Mouse (Mus musculus): ENCODE data around the gene Pcbp4. TPM values are rescaled to one million over a fixed set of nuclear protein-coding genes. Genes with fewer than 3 reads are reported as not detected.

The Pcbp4 gene
- total RNA-seq, 2 experiments from 2014 or later = 54.2 to 68.2 TPM

GRCm38 (mm10) chr9:106447348-106447747 lies 5.7 kb upstream of the Pcbp4 start, which contains the start of the genes Abhd14b and Abhd14a:
TSS of gene Abhd14b (plus strand) at chr9:106447459.
TSS of gene Abhd14a (minus strand) at chr9:106447678.
- peak; percentile 93 for DNase-seq

GRCm38 (mm10) chr9:106447951-106448350 lies 5.1 kb upstream of the Pcbp4 start:
- no peak for DNase-seq

GRCm38 (mm10) chr9:106448498-106449031 lies 4.5 kb upstream of the Pcbp4 start:
- DNase-seq = peak; percentile 82

DNA sequence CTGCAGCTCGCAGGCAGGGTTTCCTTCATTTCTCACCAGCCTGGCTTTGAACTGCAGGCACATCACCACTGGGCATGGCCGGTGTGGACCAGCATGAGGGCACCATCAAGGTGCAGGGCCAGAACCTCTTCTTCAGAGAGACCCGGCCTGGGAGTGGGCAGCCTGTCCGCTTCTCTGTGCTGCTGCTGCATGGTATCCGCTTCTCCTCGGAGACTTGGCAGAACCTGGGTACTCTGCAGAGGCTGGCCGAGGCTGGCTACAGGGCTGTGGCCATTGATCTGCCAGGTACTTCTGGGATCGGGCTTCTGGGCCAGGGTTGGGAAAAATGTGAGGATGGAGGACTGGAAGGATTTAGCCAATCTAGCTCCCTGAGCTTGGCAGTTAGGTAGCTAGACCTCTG lies 3.1 kb upstream of the Pcbp4 start:
- no peak for DNase-seq

DNA sequence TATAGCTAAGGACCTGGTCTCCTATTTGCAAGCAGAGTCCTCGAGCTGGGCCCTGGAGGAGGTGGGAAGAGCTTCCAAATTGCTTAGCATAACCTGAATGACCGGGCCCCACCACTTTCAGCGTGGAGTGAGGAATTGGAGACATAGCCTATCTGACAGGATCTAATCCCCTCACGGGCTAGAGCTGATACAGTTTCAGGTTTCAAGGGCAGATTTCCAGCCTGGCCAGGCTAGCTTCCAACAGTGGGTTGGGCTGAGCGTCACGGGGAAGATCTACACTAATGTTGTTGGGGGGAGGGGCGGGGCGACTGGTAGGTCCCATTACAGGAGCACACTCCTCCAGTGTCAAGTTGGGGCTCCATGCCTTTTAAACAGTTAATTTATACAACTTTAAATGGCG lies 2.4 kb upstream of the Pcbp4 start:
- peak; percentile 58 for DNase-seq

GRCm38 (mm10) chr9:106451298-106451697 lies 1.8 kb upstream of the Pcbp4 start:
- no peak for DNase-seq

DNA sequence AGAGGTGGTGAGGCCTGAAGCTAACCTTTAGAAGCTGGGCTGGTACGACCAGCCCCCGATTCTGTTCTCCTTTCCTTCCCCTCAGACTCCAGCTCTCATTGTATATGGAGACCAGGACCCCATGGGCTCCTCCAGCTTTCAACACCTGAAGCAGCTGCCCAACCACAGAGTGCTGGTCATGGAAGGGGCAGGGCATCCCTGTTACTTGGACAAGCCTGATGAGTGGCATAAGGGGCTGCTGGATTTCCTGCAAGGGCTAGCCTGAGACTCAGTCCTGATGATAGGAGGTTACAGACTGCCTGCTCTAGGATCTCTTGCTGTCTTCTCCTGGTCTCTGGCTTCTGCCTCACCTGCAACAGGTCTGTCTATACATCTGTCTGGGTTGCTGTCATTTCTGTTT lies 1.2 kb upstream of the Pcbp4 start:
- no peak for DNase-seq

GRCm38 (mm10) chr9:106452351-106452750 lies 740 bp upstream of the Pcbp4 start:
- no peak for DNase-seq

GRCm38 (mm10) chr9:106452821-106453220 lies 270 bp upstream of the Pcbp4 start:
- DNase-seq = no peak

- DNase-seq = no peak
Observed at GRCm38 (mm10) chr9:106454071-106454761, 1.1 kb downstream of the Pcbp4 start.

DNA sequence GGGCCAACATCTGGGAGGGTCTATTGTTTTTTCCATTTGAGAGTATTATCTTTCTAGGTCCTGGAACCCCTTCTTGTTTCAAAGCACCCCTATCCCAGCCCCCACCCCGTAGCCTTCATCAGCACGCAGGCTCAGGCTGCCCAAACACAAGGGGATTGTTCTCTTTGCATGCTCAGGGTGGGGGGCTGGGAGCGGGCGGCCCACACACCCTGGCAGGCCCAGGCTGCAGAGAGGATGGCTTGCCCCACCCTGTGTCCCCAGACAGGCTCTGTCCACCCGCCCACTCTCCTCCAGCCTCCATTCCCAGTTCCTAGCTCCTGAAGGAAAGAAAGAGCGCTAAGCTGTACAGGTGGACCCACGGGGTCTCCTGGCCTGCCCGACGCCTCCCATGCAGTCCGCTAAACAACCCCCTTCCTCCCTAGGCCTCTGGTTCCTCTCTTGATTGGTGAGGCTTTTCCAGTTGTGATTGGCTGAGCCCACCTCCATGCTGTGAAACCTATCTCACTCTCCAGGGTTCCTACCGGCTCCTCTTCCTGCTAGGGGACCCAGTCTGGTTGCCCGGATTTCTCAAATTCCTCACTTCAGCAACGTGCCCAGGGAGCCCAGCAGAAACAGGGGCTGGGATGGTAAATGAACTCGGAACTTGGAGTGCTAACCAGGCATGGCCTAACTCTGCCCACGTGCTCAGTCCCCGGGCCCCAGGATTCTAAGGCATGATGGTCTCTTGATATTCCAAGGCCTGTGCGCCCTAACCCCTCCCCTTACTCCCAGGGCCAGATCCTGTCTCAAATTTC lies 2.0 kb downstream of the Pcbp4 start:
- DNase-seq = no peak

DNA sequence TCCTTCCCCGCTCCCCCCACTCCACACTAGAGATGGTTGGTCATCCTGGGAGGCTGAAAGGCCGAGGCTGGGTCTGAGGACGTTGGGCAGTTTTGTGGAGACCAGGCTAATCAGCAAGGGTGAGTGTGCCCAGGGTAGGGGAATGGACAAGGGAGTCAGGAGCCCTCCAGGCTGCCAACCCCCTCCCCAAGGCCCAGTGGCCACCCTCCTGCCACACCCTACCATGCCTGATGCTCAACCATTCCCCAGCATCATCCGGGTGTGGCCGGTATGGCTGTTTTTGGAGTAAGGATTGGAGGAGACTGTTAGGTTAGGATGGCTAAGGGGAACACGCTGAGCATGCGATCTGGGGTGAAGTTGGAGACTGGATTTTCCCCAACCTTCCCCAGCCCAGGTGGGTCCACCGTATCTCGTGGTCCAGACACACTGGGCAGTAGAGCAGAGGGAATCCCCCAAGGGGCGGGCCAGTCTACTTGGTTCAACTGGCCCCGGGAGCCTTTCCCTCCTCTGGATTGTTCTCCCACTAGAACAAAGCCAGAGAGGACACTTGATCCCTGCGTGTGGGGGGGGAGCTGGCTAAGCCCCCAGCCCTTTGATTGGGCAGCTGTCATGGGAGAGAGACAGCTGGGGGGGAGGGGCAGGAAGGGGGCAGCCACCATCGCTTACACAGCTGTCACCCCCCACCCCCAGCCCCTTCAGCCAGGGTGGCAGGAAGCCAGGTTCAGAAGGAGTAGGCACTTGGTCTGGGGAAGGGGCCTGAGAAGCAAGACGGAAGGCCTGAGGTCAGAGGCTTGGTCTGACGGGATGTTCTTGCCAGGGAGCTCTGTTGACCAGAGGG lies 3.5 kb downstream of the Pcbp4 start:
- DNase-seq = peak; percentile 52

GRCm38 (mm10) chr9:106457163-106457559 lies 4.1 kb downstream of the Pcbp4 start:
- no peak for DNase-seq

DNA sequence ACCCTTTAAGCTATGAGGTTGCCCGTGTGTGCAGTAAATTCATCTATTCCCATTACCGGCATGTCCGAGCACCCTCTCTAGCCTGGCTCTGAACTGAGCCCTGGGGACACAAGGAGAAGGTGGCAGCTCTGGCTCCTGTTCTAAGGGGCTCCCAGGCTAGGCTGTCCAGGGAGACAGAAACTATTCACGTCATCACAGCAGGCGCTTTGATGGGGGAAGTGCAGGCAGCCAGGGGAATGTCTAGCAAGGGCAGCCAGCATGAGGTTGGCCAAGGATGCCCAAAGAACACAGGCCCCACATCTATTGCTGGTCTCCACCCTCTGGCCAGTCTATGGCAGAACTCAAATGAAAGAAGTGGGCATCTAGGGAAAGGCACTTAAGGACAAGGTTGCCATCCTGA lies 4.8 kb downstream of the Pcbp4 start:
- no peak for DNase-seq

- no peak for DNase-seq
Observed at GRCm38 (mm10) chr9:106459946-106460345, 6.9 kb downstream of the Pcbp4 start.

GRCm38 (mm10) chr9:106460401-106461025 lies 7.4 kb downstream of the Pcbp4 start:
- DNase-seq = no peak

GRCm38 (mm10) chr9:106461026-106461415 lies 7.9 kb downstream of the Pcbp4 start:
- DNase-seq = no peak

GRCm38 (mm10) chr9:106461641-106462429 lies 8.7 kb downstream of the Pcbp4 start:
- no peak for DNase-seq

DNA sequence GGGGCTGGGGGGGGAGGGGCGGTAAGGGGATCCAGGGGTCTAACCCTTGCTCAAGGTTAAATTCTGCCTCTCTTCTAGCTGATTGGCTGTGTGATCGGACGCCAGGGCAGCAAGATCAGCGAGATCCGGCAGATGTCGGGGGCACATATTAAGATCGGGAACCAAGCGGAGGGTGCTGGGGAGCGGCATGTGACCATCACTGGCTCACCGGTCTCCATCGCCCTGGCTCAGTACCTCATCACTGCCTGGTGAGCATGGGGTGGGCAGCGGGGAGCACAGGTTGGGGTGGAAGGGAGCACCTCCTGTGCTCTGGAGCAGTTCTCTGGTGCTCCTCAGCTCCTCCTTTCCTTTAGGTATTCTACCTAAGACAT lies 9.3 kb downstream of the Pcbp4 start:
- DNase-seq = no peak

DNA sequence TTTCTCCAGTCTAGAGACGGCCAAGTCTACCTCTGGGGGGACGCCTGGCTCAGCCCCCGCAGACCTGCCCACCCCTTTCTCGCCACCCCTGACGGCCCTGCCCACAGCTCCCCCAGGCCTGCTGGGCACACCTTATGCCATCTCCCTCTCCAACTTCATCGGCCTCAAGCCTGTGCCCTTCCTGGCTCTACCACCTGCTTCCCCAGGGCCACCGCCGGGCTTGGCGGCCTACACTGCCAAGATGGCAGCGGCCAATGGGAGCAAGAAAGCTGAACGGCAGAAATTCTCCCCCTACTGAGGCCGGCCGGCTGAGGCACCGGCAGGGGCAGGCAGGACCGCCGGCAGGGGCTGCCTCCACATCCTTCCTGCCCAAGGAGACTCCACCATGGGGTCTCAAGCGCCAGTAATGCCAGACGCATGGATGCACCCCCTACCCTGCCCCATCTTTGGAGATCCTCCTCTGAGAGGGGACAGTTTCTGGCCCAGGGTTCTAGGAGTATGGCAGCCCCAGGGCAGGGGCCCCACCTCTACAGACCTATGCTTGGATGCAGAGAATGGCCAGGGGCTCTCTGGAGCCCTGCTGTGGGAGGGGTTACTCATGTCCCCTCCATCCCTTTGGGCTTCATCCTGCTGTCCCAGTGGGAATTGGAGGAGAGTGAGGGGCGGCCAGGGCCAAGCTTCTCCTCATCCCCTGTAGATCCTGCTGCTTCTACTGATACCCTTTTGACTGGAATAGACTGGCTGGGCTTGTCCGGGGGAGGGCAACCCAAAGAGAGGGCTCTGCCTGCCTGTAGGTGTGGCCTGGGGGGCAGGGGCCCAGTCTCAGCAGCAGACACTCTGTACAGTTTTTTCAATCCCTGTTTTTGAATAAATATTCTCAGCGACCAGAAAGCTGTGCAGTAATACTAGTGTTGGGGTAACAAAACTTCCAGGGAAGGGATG lies 10.3 kb downstream of the Pcbp4 start:
- DNase-seq = no peak

Data from gastrocnemius, postnatal 10 days (tissue).